Mouse (Mus musculus): ENCODE results near the gene Hdac7. TPM values are rescaled to one million over a fixed set of nuclear protein-coding genes. Genes with fewer than 3 reads are reported as not detected.

Gene Hdac7
- polyA plus RNA-seq, 1 experiment from 2014 or later = 28.0 TPM

GRCm38 (mm10) chr15:97847866-97848265 is 3.6 kb upstream of the Hdac7 start:
- H3K27ac ChIP-seq = no peak overlapping the region
- no peaks in the 10 kb centered on the region for H3K27me3 ChIP-seq (ENCODE audit: control insufficient read depth, insufficient read depth, low read length)
- H3K4me1 ChIP-seq (replicated peaks; ENCODE audit: control insufficient read depth, insufficient read depth, low read length) = no peaks in the 10 kb centered on the region
- WGBS = 89% methylated on average over 2 of the region's 2 CpGs
- no peak overlapping the region for H3K9ac ChIP-seq
- H3K4me3 ChIP-seq (replicated peaks; ENCODE audit: low read length) = no peak overlapping the region
- H3K36me3 ChIP-seq (replicated peaks; ENCODE audit: control insufficient read depth, insufficient read depth) = no peaks in the 10 kb centered on the region
- DNase-seq (ENCODE audit: low spot score) (no peak), ATAC-seq (ENCODE audit: low FRiP score) (no peak)
- no peak overlapping the region for H3K4me2 ChIP-seq (replicated peaks)
- H3K9me3 ChIP-seq (ENCODE audit: control insufficient read depth, low read length) = no peaks in the 10 kb centered on the region

GRCm38 (mm10) chr15:97847285-97847684 is 3.0 kb upstream of the Hdac7 start:
- H3K9me3 ChIP-seq (ENCODE audit: control insufficient read depth, low read length) = no peaks in the 10 kb centered on the region
- H3K27ac ChIP-seq = no peak overlapping the region
- H3K27me3 ChIP-seq (ENCODE audit: control insufficient read depth, insufficient read depth, low read length) = no peaks in the 10 kb centered on the region
- H3K4me2 ChIP-seq (replicated peaks) = no peak overlapping the region
- WGBS = 80% methylated on average over 4 of the region's 4 CpGs
- no peak overlapping the region for H3K4me3 ChIP-seq (replicated peaks; ENCODE audit: low read length)
- H3K9ac ChIP-seq = no peak overlapping the region
- no peaks in the 10 kb centered on the region for H3K4me1 ChIP-seq (replicated peaks; ENCODE audit: control insufficient read depth, insufficient read depth, low read length)
- no peaks in the 10 kb centered on the region for H3K36me3 ChIP-seq (replicated peaks; ENCODE audit: control insufficient read depth, insufficient read depth)
- DNase-seq (ENCODE audit: low spot score) (no peak), ATAC-seq (ENCODE audit: low FRiP score) (no peak)

GRCm38 (mm10) chr15:97846121-97846882 is 2.0 kb upstream of the Hdac7 start:
- no peak for DNase-seq (ENCODE audit: low spot score)
- Histone ChIP-seq H3K9me3 (ENCODE audit: control insufficient read depth, low read length) (no peaks in the 10 kb centered on the region), H3K4me3 (replicated peaks; ENCODE audit: low read length) (no peak overlapping the region), H3K27ac (no peak overlapping the region), H3K9ac (no peak overlapping the region), H3K36me3 (replicated peaks; ENCODE audit: control insufficient read depth, insufficient read depth) (no peaks in the 10 kb centered on the region), H3K4me2 (replicated peaks) (no peak overlapping the region), H3K4me1 (replicated peaks; ENCODE audit: control insufficient read depth, insufficient read depth, low read length) (no peaks in the 10 kb centered on the region), H3K27me3 (ENCODE audit: control insufficient read depth, insufficient read depth, low read length) (no peaks in the 10 kb centered on the region)
- no peak for ATAC-seq (ENCODE audit: low FRiP score)
- WGBS = 91% methylated on average over 11 of the region's 11 CpGs

- no peak overlapping the region for H3K4me2 ChIP-seq (replicated peaks)
- no peak overlapping the region for H3K4me3 ChIP-seq (replicated peaks; ENCODE audit: low read length)
- no peaks in the 10 kb centered on the region for H3K36me3 ChIP-seq (replicated peaks; ENCODE audit: control insufficient read depth, insufficient read depth)
- no peaks in the 10 kb centered on the region for H3K27me3 ChIP-seq (ENCODE audit: control insufficient read depth, insufficient read depth, low read length)
- WGBS = 87% methylated on average over 7 of the region's 7 CpGs
- H3K9ac ChIP-seq = no peak overlapping the region
- ATAC-seq (ENCODE audit: low FRiP score) (no peak), DNase-seq (ENCODE audit: low spot score) (no peak)
- H3K4me1 ChIP-seq (replicated peaks; ENCODE audit: control insufficient read depth, insufficient read depth, low read length) = peaks cover 7% of the 10 kb centered on the region; the same call in 1 of the 2 replicates
- no peaks in the 10 kb centered on the region for H3K9me3 ChIP-seq (ENCODE audit: control insufficient read depth, low read length)
- no peak overlapping the region for H3K27ac ChIP-seq
These were observed 1.1 kb downstream of the Hdac7 start for GRCm38 (mm10) chr15:97843247-97843651.

- Histone ChIP-seq H3K4me3 (replicated peaks; ENCODE audit: low read length) (no peak overlapping the region), H3K9ac (no peak overlapping the region), H3K27me3 (ENCODE audit: control insufficient read depth, insufficient read depth, low read length) (no peaks in the 10 kb centered on the region), H3K4me1 (replicated peaks; ENCODE audit: control insufficient read depth, insufficient read depth, low read length) (peaks cover 7% of the 10 kb centered on the region; the same call in 1 of the 2 replicates), H3K36me3 (replicated peaks; ENCODE audit: control insufficient read depth, insufficient read depth) (no peaks in the 10 kb centered on the region), H3K4me2 (replicated peaks) (no peak overlapping the region), H3K9me3 (ENCODE audit: control insufficient read depth, low read length) (no peaks in the 10 kb centered on the region), H3K27ac (no peak overlapping the region)
- no peak for DNase-seq (ENCODE audit: low spot score)
- 90% methylated on average over 6 of the region's 6 CpGs for WGBS
- no peak for ATAC-seq (ENCODE audit: low FRiP score)
These were observed 2.2 kb downstream of the Hdac7 start for GRCm38 (mm10) chr15:97842058-97842457.

GRCm38 (mm10) chr15:97841383-97841782 is 2.9 kb downstream of the Hdac7 start:
- Histone ChIP-seq H3K4me1 (replicated peaks; ENCODE audit: control insufficient read depth, insufficient read depth, low read length) (peaks cover 7% of the 10 kb centered on the region; the same call in 1 of the 2 replicates), H3K27me3 (ENCODE audit: control insufficient read depth, insufficient read depth, low read length) (no peaks in the 10 kb centered on the region), H3K4me2 (replicated peaks) (no peak overlapping the region), H3K36me3 (replicated peaks; ENCODE audit: control insufficient read depth, insufficient read depth) (no peaks in the 10 kb centered on the region), H3K4me3 (replicated peaks; ENCODE audit: low read length) (no peak overlapping the region), H3K9ac (no peak overlapping the region), H3K9me3 (ENCODE audit: control insufficient read depth, low read length) (no peaks in the 10 kb centered on the region), H3K27ac (no peak overlapping the region)
- DNase-seq (ENCODE audit: low spot score) (no peak), ATAC-seq (ENCODE audit: low FRiP score) (no peak)
- WGBS = 95% methylated on average over 6 of the region's 6 CpGs

- no peaks in the 10 kb centered on the region for H3K36me3 ChIP-seq (replicated peaks; ENCODE audit: control insufficient read depth, insufficient read depth)
- H3K4me2 ChIP-seq (replicated peaks) = no peak overlapping the region
- ATAC-seq (ENCODE audit: low FRiP score) = no peak
- H3K9ac ChIP-seq = no peak overlapping the region
- H3K4me3 ChIP-seq (replicated peaks; ENCODE audit: low read length) = no peak overlapping the region
- WGBS = 81% methylated on average over 1 of the region's 1 CpGs
- H3K9me3 ChIP-seq (ENCODE audit: control insufficient read depth, low read length) = no peaks in the 10 kb centered on the region
- peaks cover 7% of the 10 kb centered on the region; the same call in 1 of the 2 replicates for H3K4me1 ChIP-seq (replicated peaks; ENCODE audit: control insufficient read depth, insufficient read depth, low read length)
- H3K27me3 ChIP-seq (ENCODE audit: control insufficient read depth, insufficient read depth, low read length) = no peaks in the 10 kb centered on the region
- H3K27ac ChIP-seq = no peak overlapping the region; the same call in 1 of the 2 replicates
- DNase-seq (ENCODE audit: low spot score) = no peak
These were observed 3.5 kb downstream of the Hdac7 start for GRCm38 (mm10) chr15:97840781-97841180.

- H3K36me3 ChIP-seq (replicated peaks; ENCODE audit: control insufficient read depth, insufficient read depth) = no peaks in the 10 kb centered on the region
- DNase-seq (ENCODE audit: low spot score) (no peak), ATAC-seq (ENCODE audit: low FRiP score) (no peak)
- H3K4me2 ChIP-seq (replicated peaks) = no peak overlapping the region
- H3K9me3 ChIP-seq (ENCODE audit: control insufficient read depth, low read length) = no peaks in the 10 kb centered on the region
- H3K9ac ChIP-seq = no peak overlapping the region
- no peak overlapping the region for H3K27ac ChIP-seq
- H3K4me1 ChIP-seq (replicated peaks; ENCODE audit: control insufficient read depth, insufficient read depth, low read length) = peaks cover 7% of the 10 kb centered on the region; the same call in 1 of the 2 replicates
- H3K27me3 ChIP-seq (ENCODE audit: control insufficient read depth, insufficient read depth, low read length) = no peaks in the 10 kb centered on the region
- whole genome bisulfite sequencing = 63% methylated on average over 3 of the region's 3 CpGs
- H3K4me3 ChIP-seq (replicated peaks; ENCODE audit: low read length) = no peak overlapping the region
These were observed 4.3 kb downstream of the Hdac7 start for GRCm38 (mm10) chr15:97839991-97840455.

GRCm38 (mm10) chr15:97839473-97839872 is 4.8 kb downstream of the Hdac7 start:
- Histone ChIP-seq H3K4me2 (replicated peaks) (no peak overlapping the region), H3K9me3 (ENCODE audit: control insufficient read depth, low read length) (no peaks in the 10 kb centered on the region), H3K9ac (no peak overlapping the region), H3K4me1 (replicated peaks; ENCODE audit: control insufficient read depth, insufficient read depth, low read length) (peaks cover 7% of the 10 kb centered on the region; the same call in 1 of the 2 replicates), H3K36me3 (replicated peaks; ENCODE audit: control insufficient read depth, insufficient read depth) (no peaks in the 10 kb centered on the region), H3K27ac (no peak overlapping the region), H3K4me3 (replicated peaks; ENCODE audit: low read length) (no peak overlapping the region), H3K27me3 (ENCODE audit: control insufficient read depth, insufficient read depth, low read length) (no peaks in the 10 kb centered on the region)
- 73% methylated on average over 4 of the region's 4 CpGs for WGBS
- ATAC-seq (ENCODE audit: low FRiP score) = no peak
- no peak for DNase-seq (ENCODE audit: low spot score)
